Mouse (Mus musculus) embryonic facial prominence, embryonic 15.5 days (tissue): ENCODE results near the gene Dlgap1. TPM values are rescaled to one million over a fixed set of nuclear protein-coding genes. Genes with fewer than 3 reads are reported as not detected.

Experiments
- ATAC-seq: fragments of 200-750 bp; cut with Nextera tagmentation; 2 replicates; pipeline ENCODE4 v1.8.0; 2017; ENCODE audit warnings: low read depth, moderate TSS enrichment; ENCODE audit not compliant: insufficient number of reproducible peaks, low FRiP score, low TSS enrichment
- H3K27ac ChIP-seq: fragments of 300-500 bp; sonication (generic); replicated peaks from 2 replicates; pipeline ENCODE4 v1.5.1; 2015; ENCODE audit warnings: mild to moderate bottlenecking, inconsistent platforms
- H3K27me3 ChIP-seq: fragments of 300-500 bp; sonication (generic); 2 replicates; pipeline ENCODE4 v1.6.1; 2015; ENCODE audit warnings: inconsistent platforms
- H3K36me3 ChIP-seq: fragments of 300-500 bp; sonication (generic); 2 replicates; pipeline ENCODE4 v1.6.1; 2015; ENCODE audit warnings: mild to moderate bottlenecking, inconsistent platforms
- H3K4me1 ChIP-seq: fragments of 300-500 bp; sonication (generic); 2 replicates; pipeline ENCODE4 v1.6.1; 2015; ENCODE audit warnings: inconsistent platforms
- H3K4me2 ChIP-seq: fragments of 300-500 bp; sonication (generic); replicated peaks from 2 replicates; pipeline ENCODE4 v1.6.1; 2015; ENCODE audit warnings: mild to moderate bottlenecking, inconsistent platforms
- H3K4me3 ChIP-seq: fragments of 300-500 bp; sonication (generic); replicated peaks from 2 replicates; pipeline ENCODE4 v1.5.1; 2015; ENCODE audit warnings: mild to moderate bottlenecking, inconsistent platforms
- H3K9ac ChIP-seq: fragments of 300-500 bp; sonication (generic); 2 replicates; pipeline ENCODE4 v1.6.1; 2015; ENCODE audit warnings: inconsistent platforms
- H3K9me3 ChIP-seq: fragments of 300-500 bp; sonication (generic); replicated peaks from 2 replicates; pipeline ENCODE4 v1.6.1; 2016; ENCODE audit warnings: inconsistent platforms
- WGBS: fragments of 180-500 bp; shearing (Covaris S2); methylation state at CpG from one replicate; pipeline ENCODE4 v1.1.7; 2015; 5-methylcytosine and 5-hydroxymethylcytosine counted together
- polyA plus RNA-seq: library from polyadenylated mRNA; unstranded; fragments of >200 nt; fragmentation: Nextera tagmentation; extraction: Ambion mirVana; gene quantifications from 2 replicates; pipeline ENCODE4 v1.2.1, GENCODE M21; 2015

The Dlgap1 gene
- polyA plus RNA-seq, 1 experiment from 2014 or later: 4.9 TPM

DNA sequence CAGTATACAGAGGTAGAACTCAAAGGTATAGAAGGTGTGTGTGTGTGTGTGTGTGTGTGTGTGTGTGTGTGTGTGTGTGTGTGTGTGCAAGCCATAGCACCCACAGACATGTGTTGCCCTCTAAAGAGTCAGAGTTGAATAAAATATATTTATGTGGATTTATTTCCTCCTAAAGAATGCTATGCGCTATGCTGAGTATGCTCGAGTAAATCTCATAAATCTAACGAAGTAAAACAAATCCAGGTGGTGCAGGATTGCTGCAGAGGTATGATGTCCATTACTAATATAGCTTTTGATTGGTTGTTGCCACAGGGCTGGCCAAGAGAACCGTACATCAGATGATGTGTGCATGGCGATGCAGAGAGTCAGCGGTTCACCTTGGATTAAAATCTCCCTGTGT lies 222.4 kb downstream of the Dlgap1 start:
- Histone ChIP-seq H3K36me3 (no peaks in the 10 kb centered on the region), H3K27ac (no peak overlapping the region), H3K9me3 (no peaks in the 10 kb centered on the region), H3K4me2 (no peak overlapping the region), H3K4me1 (no peaks in the 10 kb centered on the region), H3K27me3 (no peaks in the 10 kb centered on the region), H3K4me3 (no peak overlapping the region), H3K9ac (no peak overlapping the region)
- ATAC-seq: no peak
- WGBS: 64% methylated on average over 6 of the region's 6 CpGs

DNA sequence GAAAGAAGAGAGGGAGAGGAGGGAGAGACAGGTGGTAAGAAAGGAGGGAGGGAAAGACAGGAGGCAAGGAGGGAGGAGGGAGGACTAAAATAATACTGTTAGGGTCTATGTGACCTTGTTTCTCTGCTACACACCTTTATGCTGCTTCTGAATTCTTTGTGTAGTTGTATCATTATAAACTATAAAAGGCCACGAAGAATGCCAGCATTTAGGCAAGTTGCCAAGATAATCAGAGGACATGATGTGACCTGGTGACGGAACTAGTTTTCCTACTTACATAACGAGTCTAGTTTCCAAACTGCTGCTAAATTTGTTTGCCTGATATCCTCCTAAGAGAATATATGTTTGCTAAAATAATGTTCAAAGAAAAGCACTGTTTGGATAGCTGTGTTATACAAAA lies 254.0 kb downstream of the Dlgap1 start:
- no peak overlapping the region for H3K4me3 ChIP-seq
- no peaks in the 10 kb centered on the region for H3K4me1 ChIP-seq
- no peak overlapping the region for H3K27ac ChIP-seq
- no peak overlapping the region for H3K4me2 ChIP-seq
- no peaks in the 10 kb centered on the region for H3K9me3 ChIP-seq
- WGBS: 51% methylated on average over 3 of the region's 3 CpGs
- no peaks in the 10 kb centered on the region for H3K36me3 ChIP-seq
- no peak overlapping the region for H3K9ac ChIP-seq
- ATAC-seq: no peak
- H3K27me3 ChIP-seq: no peaks in the 10 kb centered on the region

DNA sequence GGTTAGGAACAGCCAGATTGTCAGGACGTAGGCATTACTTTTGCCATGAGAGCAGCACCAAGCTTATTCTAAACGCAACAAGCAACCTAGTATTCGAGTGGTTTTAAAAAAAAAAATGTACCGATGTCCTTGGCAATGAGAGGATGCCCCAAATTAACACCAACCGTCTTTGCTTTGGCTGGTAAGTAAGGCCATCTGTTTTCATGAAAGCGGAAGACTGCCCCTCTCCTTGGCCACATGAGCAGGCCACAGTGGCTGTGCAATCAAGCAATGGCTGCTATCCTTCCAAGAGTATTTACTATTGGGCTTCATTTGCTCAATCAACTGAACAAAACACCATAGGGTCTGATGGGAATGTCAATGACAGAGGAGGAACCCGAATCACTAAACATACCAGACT lies 278.5 kb downstream of the Dlgap1 start:
- Histone ChIP-seq H3K9me3 (no peaks in the 10 kb centered on the region), H3K4me1 (no peaks in the 10 kb centered on the region), H3K36me3 (no peaks in the 10 kb centered on the region), H3K4me2 (no peak overlapping the region), H3K4me3 (no peak overlapping the region), H3K27me3 (no peaks in the 10 kb centered on the region), H3K9ac (no peak overlapping the region), H3K27ac (no peak overlapping the region)
- WGBS: 39% methylated on average over 7 of the region's 7 CpGs
- ATAC-seq: no peak

DNA sequence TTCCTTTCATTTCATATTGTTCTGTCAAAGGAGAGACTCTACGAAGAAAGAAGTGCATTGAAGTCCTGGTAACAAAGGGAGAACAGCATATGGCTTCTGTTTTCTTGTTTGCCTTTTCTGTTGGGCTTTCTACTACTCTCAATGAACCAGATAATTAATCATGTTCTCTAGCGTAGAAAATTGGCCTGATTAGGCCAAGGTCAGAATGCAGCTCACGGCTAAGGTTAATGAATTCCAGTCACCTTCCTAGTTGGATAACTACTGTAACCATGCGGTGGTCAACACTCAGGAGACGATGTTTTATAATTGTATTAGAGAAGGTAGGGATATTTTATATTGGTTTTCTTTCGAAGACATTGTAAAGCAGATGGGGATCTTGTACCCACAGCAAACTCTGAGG lies 279.4 kb downstream of the Dlgap1 start:
- 33% methylated on average over 6 of the region's 6 CpGs for WGBS
- Histone ChIP-seq H3K9ac (no peak overlapping the region), H3K27me3 (no peaks in the 10 kb centered on the region), H3K36me3 (no peaks in the 10 kb centered on the region), H3K4me3 (no peak overlapping the region), H3K4me1 (no peaks in the 10 kb centered on the region), H3K4me2 (no peak overlapping the region), H3K27ac (no peak overlapping the region), H3K9me3 (no peaks in the 10 kb centered on the region)
- no peak for ATAC-seq

DNA sequence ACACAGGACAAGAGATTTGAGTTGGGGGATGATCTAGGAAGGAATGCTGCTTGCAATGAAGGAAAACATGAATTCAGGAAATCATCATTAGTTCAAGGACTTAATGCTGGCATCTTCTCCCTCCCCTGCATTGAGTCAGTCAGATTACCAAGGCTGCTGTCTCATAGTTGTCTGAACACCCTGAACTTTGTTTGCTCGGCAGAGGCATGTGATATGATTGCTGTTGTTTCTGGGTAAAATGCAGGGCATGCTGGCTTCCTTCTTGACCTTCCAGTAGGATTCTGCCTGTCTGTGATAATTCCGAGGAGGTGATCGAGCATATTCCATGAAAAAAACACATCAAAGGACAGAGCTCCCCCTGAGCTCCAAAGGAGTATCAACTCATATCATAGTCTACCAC lies 283.6 kb downstream of the Dlgap1 start:
- Histone ChIP-seq H3K27ac (no peak overlapping the region), H3K36me3 (no peaks in the 10 kb centered on the region), H3K27me3 (no peaks in the 10 kb centered on the region), H3K9ac (no peak overlapping the region), H3K4me2 (no peak overlapping the region), H3K9me3 (no peaks in the 10 kb centered on the region), H3K4me1 (no peaks in the 10 kb centered on the region), H3K4me3 (no peak overlapping the region)
- 77% methylated on average over 3 of the region's 3 CpGs for WGBS
- ATAC-seq: no peak

DNA sequence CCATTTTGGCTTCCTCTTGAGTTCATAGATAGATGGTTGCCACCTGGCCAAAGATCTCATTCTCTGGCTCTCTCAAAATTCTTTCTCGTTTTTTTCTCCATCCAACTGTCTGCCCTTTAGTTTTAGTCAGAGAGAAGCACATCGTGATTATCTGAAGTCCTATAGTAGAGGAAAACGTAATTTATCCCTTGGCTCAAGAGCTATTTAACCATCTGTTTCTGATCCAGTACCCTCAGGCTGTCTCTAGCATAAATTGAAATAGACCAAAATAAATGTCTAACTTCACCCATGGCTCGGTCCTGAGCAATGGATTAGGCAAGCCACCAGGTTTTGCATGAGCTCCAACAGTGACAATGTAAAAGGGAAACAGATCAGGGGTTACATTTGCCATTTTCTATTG lies 287.5 kb downstream of the Dlgap1 start:
- ATAC-seq: no peak
- no peaks in the 10 kb centered on the region for H3K27me3 ChIP-seq
- no peak overlapping the region for H3K4me2 ChIP-seq
- H3K27ac ChIP-seq: no peak overlapping the region
- no peaks in the 10 kb centered on the region for H3K4me1 ChIP-seq
- H3K9ac ChIP-seq: no peak overlapping the region
- no peak overlapping the region for H3K4me3 ChIP-seq
- no peaks in the 10 kb centered on the region for H3K36me3 ChIP-seq
- H3K9me3 ChIP-seq: no peaks in the 10 kb centered on the region
- 34% methylated on average over 4 of the region's 4 CpGs for WGBS

DNA sequence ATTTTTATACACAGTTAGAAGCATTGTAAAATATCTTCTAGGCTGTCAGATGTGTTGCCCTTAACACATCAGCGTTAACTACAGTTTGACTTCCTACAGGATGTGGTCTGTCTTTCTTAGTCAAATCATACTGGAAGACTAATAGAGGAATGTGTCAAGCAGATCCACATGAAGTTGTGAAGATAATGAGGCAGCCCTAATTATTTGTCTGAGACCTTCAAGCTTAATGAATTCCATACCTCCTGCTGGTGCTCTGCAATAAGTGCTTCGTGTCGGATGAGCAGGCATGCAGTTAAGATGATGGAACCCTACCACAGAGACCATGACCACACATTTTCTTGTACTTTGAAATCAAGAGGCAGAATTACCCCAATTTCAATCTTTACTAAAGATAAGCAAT lies 294.3 kb downstream of the Dlgap1 start:
- Histone ChIP-seq H3K4me2 (no peak overlapping the region), H3K36me3 (no peaks in the 10 kb centered on the region), H3K4me3 (no peak overlapping the region), H3K27ac (no peak overlapping the region), H3K27me3 (no peaks in the 10 kb centered on the region), H3K4me1 (no peaks in the 10 kb centered on the region), H3K9me3 (no peaks in the 10 kb centered on the region), H3K9ac (no peak overlapping the region)
- WGBS: 69% methylated on average over 3 of the region's 3 CpGs
- ATAC-seq: no peak

DNA sequence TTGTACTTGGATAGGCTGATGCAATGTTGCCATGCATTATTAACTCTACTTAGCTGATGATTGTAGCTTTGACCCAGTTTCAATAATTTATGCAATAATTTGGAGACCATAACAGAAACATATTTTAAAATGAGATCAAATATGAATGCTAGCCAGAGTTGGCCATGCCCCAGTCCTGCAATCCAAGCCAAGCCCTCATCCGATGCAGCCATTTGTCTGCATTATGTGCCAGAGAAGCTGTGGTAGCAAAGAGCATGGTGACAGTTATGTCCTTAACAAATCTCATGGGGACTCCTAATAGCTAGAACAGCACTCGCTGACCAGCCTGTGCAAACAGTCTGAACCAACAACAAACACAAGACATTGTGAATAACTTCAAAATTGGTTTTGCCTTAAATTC lies 303.3 kb downstream of the Dlgap1 start:
- Histone ChIP-seq H3K9ac (no peak overlapping the region), H3K4me2 (no peak overlapping the region), H3K36me3 (no peaks in the 10 kb centered on the region), H3K9me3 (no peaks in the 10 kb centered on the region), H3K27ac (no peak overlapping the region), H3K4me1 (no peaks in the 10 kb centered on the region), H3K4me3 (no peak overlapping the region), H3K27me3 (no peaks in the 10 kb centered on the region)
- no peak for ATAC-seq
- 77% methylated on average over 2 of the region's 2 CpGs for WGBS

DNA sequence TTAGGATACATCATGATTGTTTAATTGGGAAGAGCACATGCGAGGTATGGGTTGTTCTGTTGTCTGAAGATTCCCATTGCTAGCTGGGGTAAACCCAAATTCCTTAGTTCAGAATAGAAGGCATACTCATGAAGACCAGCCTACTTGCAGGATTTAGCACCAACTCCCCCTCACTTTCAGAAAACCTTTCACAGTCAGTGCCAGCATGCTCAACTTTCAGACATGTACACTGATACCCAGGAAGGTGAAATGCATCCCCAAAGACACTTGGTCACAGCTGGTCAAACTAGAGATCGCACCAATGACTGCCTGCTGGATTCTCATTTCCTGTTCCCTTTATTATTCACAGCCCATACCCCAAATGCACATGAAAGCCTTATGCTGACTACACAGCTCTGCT lies 318.8 kb downstream of the Dlgap1 start:
- Histone ChIP-seq H3K4me2 (no peak overlapping the region), H3K36me3 (no peaks in the 10 kb centered on the region), H3K9ac (no peak overlapping the region), H3K27ac (no peak overlapping the region), H3K4me1 (no peaks in the 10 kb centered on the region), H3K4me3 (no peak overlapping the region), H3K27me3 (no peaks in the 10 kb centered on the region), H3K9me3 (no peaks in the 10 kb centered on the region)
- 92% methylated on average over 2 of the region's 2 CpGs for WGBS
- no peak for ATAC-seq

DNA sequence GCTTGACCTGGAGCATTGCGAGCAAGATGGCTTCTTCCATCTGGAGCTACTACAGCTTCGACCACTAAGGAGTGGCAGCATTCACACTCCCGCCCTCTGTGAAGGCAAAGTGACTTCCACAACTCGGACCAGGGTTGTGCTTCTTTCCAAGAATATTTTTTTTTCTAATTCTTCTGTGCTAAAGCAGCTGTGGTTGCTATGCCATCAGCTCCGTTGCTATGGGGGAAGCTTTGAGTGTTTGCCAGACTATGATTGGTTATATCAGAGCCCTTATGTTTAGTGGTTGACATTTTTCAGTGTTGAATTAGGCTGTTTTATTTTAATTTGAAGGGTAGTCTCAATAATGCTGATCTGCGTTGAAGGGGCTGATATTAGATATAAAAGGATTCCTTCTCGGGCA lies 325.2 kb downstream of the Dlgap1 start:
- Histone ChIP-seq H3K27me3 (no peaks in the 10 kb centered on the region), H3K9ac (no peak overlapping the region), H3K4me2 (no peak overlapping the region), H3K36me3 (no peaks in the 10 kb centered on the region), H3K4me1 (no peaks in the 10 kb centered on the region), H3K4me3 (no peak overlapping the region), H3K27ac (no peak overlapping the region), H3K9me3 (no peaks in the 10 kb centered on the region)
- WGBS: 75% methylated on average over 7 of the region's 7 CpGs
- no peak for ATAC-seq

DNA sequence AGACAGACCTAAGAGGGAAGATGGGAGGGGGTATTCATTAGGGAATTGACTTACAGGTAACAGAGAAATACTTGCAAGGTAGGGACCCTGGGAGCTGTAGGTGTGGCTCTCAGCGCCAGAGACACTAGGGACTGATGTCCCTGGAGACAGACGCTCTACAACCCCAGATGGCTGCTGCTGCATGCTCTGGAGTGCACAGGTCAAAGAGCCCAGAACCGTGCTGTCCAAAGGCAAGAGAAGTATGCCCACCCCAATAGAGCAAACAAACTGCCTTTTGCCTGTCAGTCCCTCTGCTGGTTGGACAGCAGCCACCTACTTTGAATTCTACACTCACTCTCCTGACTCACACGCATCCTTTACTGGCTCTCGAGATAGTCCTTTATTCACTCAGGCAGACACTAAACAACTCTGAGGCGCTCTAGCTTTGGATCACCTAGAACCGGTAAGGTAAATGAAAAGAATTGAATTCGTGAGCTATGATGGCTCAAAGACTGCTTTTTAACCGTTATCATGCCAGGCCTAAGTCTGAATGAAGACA lies 333.1 kb downstream of the Dlgap1 start:
- ATAC-seq: no peak
- Histone ChIP-seq H3K4me3 (no peak overlapping the region), H3K4me2 (no peak overlapping the region), H3K9ac (no peak overlapping the region), H3K9me3 (no peaks in the 10 kb centered on the region), H3K36me3 (no peaks in the 10 kb centered on the region), H3K27ac (no peak overlapping the region), H3K4me1 (no peaks in the 10 kb centered on the region), H3K27me3 (no peaks in the 10 kb centered on the region)
- 71% methylated on average over 9 of the region's 9 CpGs for WGBS

DNA sequence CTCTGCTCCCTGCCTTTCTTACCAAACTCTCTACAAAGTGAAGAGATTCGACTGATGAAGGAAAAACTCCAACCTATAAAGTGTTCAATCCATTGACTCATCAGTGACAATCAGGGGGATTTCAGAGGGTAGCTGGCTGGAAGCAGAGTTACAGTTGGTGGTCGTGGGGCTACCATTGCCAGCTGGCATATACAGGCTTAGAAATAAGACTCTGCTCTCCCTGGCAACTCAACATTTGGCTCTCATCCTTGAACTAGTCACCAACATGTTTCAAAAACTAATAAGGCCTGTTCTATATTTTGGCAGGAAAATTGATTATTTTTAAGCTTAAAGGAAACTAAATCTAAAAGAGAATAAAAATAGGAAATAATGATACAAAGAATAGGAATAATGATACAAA lies 333.8 kb downstream of the Dlgap1 start:
- ATAC-seq: no peak
- Histone ChIP-seq H3K27me3 (no peaks in the 10 kb centered on the region), H3K27ac (no peak overlapping the region), H3K4me2 (no peak overlapping the region), H3K4me3 (no peak overlapping the region), H3K36me3 (no peaks in the 10 kb centered on the region), H3K4me1 (no peaks in the 10 kb centered on the region), H3K9ac (no peak overlapping the region), H3K9me3 (no peaks in the 10 kb centered on the region)
- WGBS: 58% methylated on average over 2 of the region's 2 CpGs
